Mouse (Mus musculus) forebrain, embryonic 11.5 days (tissue): ENCODE results near the gene Minpp1. TPM values are rescaled to one million over a fixed set of nuclear protein-coding genes. Genes with fewer than 3 reads are reported as not detected.

Experiments used
- ATAC-seq: fragments of 200-750 bp; cut with Nextera tagmentation; replicated peaks from 2 replicates; pipeline ENCODE4 v1.8.0; 2017; ENCODE audit warnings: moderate TSS enrichment; ENCODE audit not compliant: low FRiP score
- DNase-seq: peaks from one replicate; pipeline ENCODE4 v3.0.0-alpha.2; 2017; ENCODE audit warnings: low spot score
- H3K27ac ChIP-seq: fragments of 300-500 bp; sonication (generic); 2 replicates; pipeline ENCODE4 v1.5.1; 2014; ENCODE audit warnings: low read depth, low read length
- H3K27me3 ChIP-seq: fragments of 300-500 bp; sonication (generic); 2 replicates; pipeline ENCODE4 v1.6.1; 2014; ENCODE audit warnings: mild to moderate bottlenecking, low read length, mixed read lengths; ENCODE audit not compliant: control insufficient read depth, insufficient read depth
- H3K36me3 ChIP-seq: fragments of 300-500 bp; sonication (generic); 2 replicates; pipeline ENCODE4 v1.6.1; 2014; ENCODE audit warnings: mild to moderate bottlenecking, low read length, moderate library complexity, mixed read lengths; ENCODE audit not compliant: control insufficient read depth, insufficient read depth
- H3K4me1 ChIP-seq: fragments of 300-500 bp; sonication (generic); replicated peaks from 2 replicates; pipeline ENCODE4 v1.6.1; 2014; ENCODE audit warnings: low read length, mixed read lengths; ENCODE audit not compliant: control insufficient read depth, insufficient read depth
- H3K4me2 ChIP-seq: fragments of 300-500 bp; sonication (generic); 2 replicates; pipeline ENCODE4 v1.6.1; 2014; ENCODE audit warnings: low read depth, mild to moderate bottlenecking, low read length, moderate library complexity, mixed read lengths; ENCODE audit not compliant: severe bottlenecking
- H3K4me3 ChIP-seq: fragments of 300-500 bp; sonication (generic); 2 replicates; pipeline ENCODE4 v1.5.1; 2014; ENCODE audit warnings: low read depth, low read length
- H3K9ac ChIP-seq: fragments of 300-500 bp; sonication (generic); 2 replicates; pipeline ENCODE4 v1.6.1; 2014; ENCODE audit warnings: low read length
- H3K9me3 ChIP-seq: fragments of 300-500 bp; sonication (generic); 2 replicates; pipeline ENCODE4 v1.6.1; 2016; ENCODE audit warnings: low read length, mixed read lengths; ENCODE audit not compliant: control insufficient read depth
- WGBS: fragments of 180-500 bp; shearing (Covaris S2); extraction: QIAGEN DNeasy Blood & Tissue Kit; methylation state at CpG from one replicate; pipeline ENCODE4 v1.1.7; 2014; 5-methylcytosine and 5-hydroxymethylcytosine counted together
- polyA plus RNA-seq: library from polyadenylated mRNA; unstranded; fragments of >200 nt; fragmentation: Nextera tagmentation; extraction: Ambion mirVana; gene quantifications from 2 replicates; pipeline ENCODE4 v1.2.1, GENCODE M21; 2014

Gene Minpp1
- polyA plus RNA-seq, 1 experiment from 2014 or later = 66.0 TPM

DNA sequence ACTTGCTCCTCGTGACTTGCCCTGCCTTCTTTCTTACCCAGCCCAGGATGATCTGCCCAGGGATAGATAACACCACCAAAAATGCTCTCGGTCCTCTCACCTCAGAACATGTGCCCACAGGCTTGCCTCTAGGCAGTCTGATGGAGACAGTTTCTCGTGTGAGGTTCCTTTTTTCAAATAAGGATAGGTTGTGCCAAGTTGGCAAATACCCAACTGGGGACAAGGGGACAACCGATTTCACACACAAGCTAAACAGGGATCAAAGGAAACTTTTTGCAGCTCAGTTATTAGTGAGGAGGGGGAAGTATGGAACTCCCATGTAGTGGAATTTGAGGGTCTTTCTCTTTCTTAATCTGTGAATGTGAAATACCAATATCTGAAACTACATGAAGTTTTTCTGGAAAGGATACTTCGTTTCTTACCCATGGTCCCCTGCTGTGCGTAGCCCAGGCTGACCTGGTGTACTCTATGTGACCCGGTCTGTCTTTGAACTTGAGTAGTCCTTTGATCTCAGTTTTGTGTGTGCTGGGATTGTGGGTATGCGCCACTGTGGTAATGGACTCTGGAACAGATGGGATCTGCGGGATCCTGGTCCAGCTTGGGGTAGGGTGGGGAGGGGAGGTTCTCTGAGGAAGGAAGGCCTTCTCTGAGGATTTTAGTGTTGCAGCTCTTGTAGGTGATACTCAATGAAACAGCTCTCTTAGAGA lies 57.4 kb downstream of the Minpp1 start:
- H3K4me2 ChIP-seq = no peak overlapping the region
- H3K4me3 ChIP-seq = no peak overlapping the region
- H3K4me1 ChIP-seq = no peaks in the 10 kb centered on the region
- ATAC-seq = no peak
- no peak for DNase-seq
- no peak overlapping the region for H3K27ac ChIP-seq
- WGBS = 85% methylated on average over 9 of the region's 9 CpGs
- H3K27me3 ChIP-seq = no peaks in the 10 kb centered on the region
- no peaks in the 10 kb centered on the region for H3K36me3 ChIP-seq
- H3K9me3 ChIP-seq = no peaks in the 10 kb centered on the region
- H3K9ac ChIP-seq = no peak overlapping the region

- WGBS = 91% methylated on average over 3 of the region's 3 CpGs
- Histone ChIP-seq H3K4me1 (no peaks in the 10 kb centered on the region), H3K9me3 (no peaks in the 10 kb centered on the region)
These were observed 61.8 kb downstream of the Minpp1 start for GRCm38 (mm10) chr19:32547396-32547795.

GRCm38 (mm10) chr19:32548202-32548601 lies 62.6 kb downstream of the Minpp1 start:
- Histone ChIP-seq H3K4me2 (no peak overlapping the region), H3K4me1 (no peaks in the 10 kb centered on the region), H3K27me3 (no peaks in the 10 kb centered on the region), H3K9ac (no peak overlapping the region), H3K36me3 (no peaks in the 10 kb centered on the region), H3K9me3 (no peaks in the 10 kb centered on the region), H3K27ac (no peak overlapping the region), H3K4me3 (no peak overlapping the region)
- no peak for ATAC-seq
- 89% methylated on average over 15 of the region's 15 CpGs for WGBS
- DNase-seq = no peak

More at GRCm38 (mm10) chr19:32547396-32547795, 61.8 kb downstream of the Minpp1 start:
- Histone ChIP-seq H3K36me3 (no peaks in the 10 kb centered on the region), H3K4me2 (no peak overlapping the region), H3K4me3 (no peak overlapping the region), H3K9ac (no peak overlapping the region), H3K27me3 (no peaks in the 10 kb centered on the region), H3K27ac (no peak overlapping the region)
- DNase-seq (no peak), ATAC-seq (no peak)

GRCm38 (mm10) chr19:32550446-32550845 lies 64.9 kb downstream of the Minpp1 start:
- no peak for DNase-seq
- Histone ChIP-seq H3K36me3 (no peaks in the 10 kb centered on the region), H3K9ac (no peak overlapping the region), H3K4me1 (peaks cover 2% of the 10 kb centered on the region; the same call in 1 of the 2 replicates), H3K4me2 (no peak overlapping the region), H3K4me3 (no peak overlapping the region), H3K27ac (no peak overlapping the region), H3K9me3 (no peaks in the 10 kb centered on the region), H3K27me3 (no peaks in the 10 kb centered on the region)
- ATAC-seq = no peak
- WGBS = 83% methylated on average over 5 of the region's 5 CpGs

- H3K9me3 ChIP-seq = no peaks in the 10 kb centered on the region
- WGBS = 82% methylated on average over 3 of the region's 3 CpGs
- no peaks in the 10 kb centered on the region for H3K36me3 ChIP-seq
- peaks cover 2% of the 10 kb centered on the region; the same call in 1 of the 2 replicates for H3K4me1 ChIP-seq
- H3K27me3 ChIP-seq = no peaks in the 10 kb centered on the region
- no peak overlapping the region for H3K9ac ChIP-seq
- no peak overlapping the region for H3K4me2 ChIP-seq
- H3K27ac ChIP-seq = no peak overlapping the region
- H3K4me3 ChIP-seq = no peak overlapping the region
- ATAC-seq (no peak), DNase-seq (no peak)
These were observed 65.9 kb downstream of the Minpp1 start for GRCm38 (mm10) chr19:32551442-32551841.

GRCm38 (mm10) chr19:32552106-32552505 lies 66.5 kb downstream of the Minpp1 start:
- no peak overlapping the region for H3K27ac ChIP-seq
- WGBS = 72% methylated on average over 1 of the region's 1 CpGs
- DNase-seq (no peak), ATAC-seq (no peak)
- H3K27me3 ChIP-seq = no peaks in the 10 kb centered on the region
- no peaks in the 10 kb centered on the region for H3K9me3 ChIP-seq
- no peak overlapping the region for H3K9ac ChIP-seq
- no peak overlapping the region for H3K4me2 ChIP-seq
- no peak overlapping the region for H3K4me3 ChIP-seq
- H3K36me3 ChIP-seq = no peaks in the 10 kb centered on the region
- H3K4me1 ChIP-seq = peaks cover 2% of the 10 kb centered on the region; the same call in 1 of the 2 replicates

- H3K27ac ChIP-seq = no peak overlapping the region
- no peaks in the 10 kb centered on the region for H3K9me3 ChIP-seq
- no peak overlapping the region for H3K4me3 ChIP-seq
- H3K4me2 ChIP-seq = no peak overlapping the region
- ATAC-seq (no peak), DNase-seq (no peak)
- WGBS = 73% methylated on average over 3 of the region's 3 CpGs
- no peaks in the 10 kb centered on the region for H3K27me3 ChIP-seq
- H3K4me1 ChIP-seq = peaks cover 2% of the 10 kb centered on the region; the same call in 1 of the 2 replicates
- H3K9ac ChIP-seq = no peak overlapping the region
- H3K36me3 ChIP-seq = no peaks in the 10 kb centered on the region
These were observed 67.7 kb downstream of the Minpp1 start for GRCm38 (mm10) chr19:32553310-32553709.

DNA sequence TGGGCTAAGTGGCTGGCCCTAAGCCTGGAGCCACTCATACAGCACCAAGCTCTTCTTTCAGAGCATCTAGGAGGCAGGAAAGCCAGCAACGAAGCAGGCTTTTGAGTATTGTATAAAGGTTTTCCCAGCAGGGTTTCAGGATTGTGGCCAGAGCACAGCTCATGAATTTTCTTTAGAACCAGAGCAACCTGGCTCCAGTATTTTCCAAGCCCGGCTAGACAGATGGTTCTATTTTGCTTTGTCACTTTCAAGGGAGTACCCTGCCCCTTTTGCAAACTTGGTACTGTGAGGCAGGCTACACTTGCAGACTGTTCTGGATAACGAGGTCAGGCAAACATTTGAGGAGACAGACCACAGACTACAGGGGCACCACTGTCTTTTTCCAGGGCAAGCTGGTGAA lies 69.7 kb downstream of the Minpp1 start:
- Histone ChIP-seq H3K4me1 (peaks cover 2% of the 10 kb centered on the region; the same call in 1 of the 2 replicates), H3K4me2 (no peak overlapping the region), H3K4me3 (no peak overlapping the region), H3K27me3 (no peaks in the 10 kb centered on the region), H3K36me3 (no peaks in the 10 kb centered on the region), H3K9me3 (no peaks in the 10 kb centered on the region), H3K27ac (no peak overlapping the region), H3K9ac (no peak overlapping the region)
- DNase-seq (no peak), ATAC-seq (no peak)
- 24% methylated on average over 3 of the region's 3 CpGs for WGBS
